Mouse (Mus musculus): ENCODE data around the gene Gm21860.

GRCm38 (mm10) chrY:90738431-90738680, 16.3 kb downstream of the Gm21860 start:
- TF ChIP-seq CTCF (IDR thresholded peaks at IDR 0.05; ENCODE audit: borderline replicate concordance, insufficient read depth, low read length) (no peak), POLR2A (IDR thresholded peaks at IDR 0.05; ENCODE audit: low read depth, low read length) (no peak)

Measured in embryonic fibroblast, embryonic 13.5 days (primary cell).